Mouse (Mus musculus) c-Kit-positive CD71-positive TER-119-positive erythroid progenitor cells, embryonic 14.5 days (primary cell): Measurements from ENCODE around the gene St6gal1.
A peak's percentile ranks its signal among the peaks of the same experiment; 100 is the strongest.

Source experiments
- DNase-seq: peaks from one replicate; pipeline ENCODE4 v3.0.0-alpha.2; 2013; ENCODE audit warnings: low spot score

Gene St6gal1

GRCm38 (mm10) chr16:23341254-23341653 is 116.7 kb downstream of the St6gal1 start:
- no peak for DNase-seq

DNA sequence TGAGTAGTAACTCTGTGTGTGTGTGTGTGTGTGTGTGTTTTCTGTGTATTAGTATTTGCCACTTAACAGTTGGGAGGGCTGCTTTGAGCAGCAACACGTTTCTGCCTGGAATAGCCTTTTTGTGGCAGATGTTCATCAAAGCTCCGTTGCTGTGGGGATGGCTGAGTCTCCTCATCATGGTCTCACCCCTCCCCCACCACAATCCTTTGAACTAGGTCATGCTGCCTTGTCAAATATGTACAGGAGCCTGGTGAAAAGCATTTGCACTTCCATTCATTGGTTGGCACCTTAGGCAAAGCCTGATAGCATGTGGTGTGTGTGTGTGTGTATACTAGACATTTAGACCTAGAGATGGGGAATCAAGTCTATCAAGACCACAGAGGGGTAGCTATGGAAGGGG is 126.3 kb downstream of the St6gal1 start:
- DNase-seq = no peak

GRCm38 (mm10) chr16:23361031-23361430 is 136.5 kb downstream of the St6gal1 start:
- DNase-seq = no peak

DNA sequence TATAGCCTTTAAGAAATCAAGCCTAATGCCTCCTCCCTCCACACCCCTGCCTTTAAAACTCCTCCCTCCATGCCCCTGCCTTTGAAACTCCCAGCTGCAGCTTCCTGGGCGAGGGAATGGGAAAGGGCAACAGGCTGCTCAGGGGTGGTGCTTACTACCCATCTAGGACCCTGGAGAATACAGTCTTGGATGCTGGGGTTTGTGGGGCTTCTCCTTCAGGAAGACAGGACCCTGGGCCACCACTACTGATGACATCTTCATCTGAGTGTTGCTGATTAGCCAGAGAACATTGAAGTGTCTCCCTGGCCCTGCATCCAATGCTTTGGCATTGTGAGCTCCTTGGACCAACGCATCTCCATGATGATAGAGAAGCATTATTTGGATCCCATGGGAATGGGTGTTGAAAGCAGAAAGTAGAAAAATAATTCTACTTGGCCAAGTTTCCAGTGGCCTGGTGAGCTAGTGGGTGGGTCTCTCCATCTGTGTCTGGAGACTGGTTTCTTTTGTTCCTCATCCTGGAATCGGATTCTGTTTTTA is 137.0 kb downstream of the St6gal1 start:
- no peak for DNase-seq

GRCm38 (mm10) chr16:23364328-23364990 is 139.9 kb downstream of the St6gal1 start:
- DNase-seq = no peak

GRCm38 (mm10) chr16:23369124-23369523 is 144.6 kb downstream of the St6gal1 start:
- DNase-seq = no peak

- no peak for DNase-seq
Measured at GRCm38 (mm10) chr16:23370724-23371123, 146.2 kb downstream of the St6gal1 start.

GRCm38 (mm10) chr16:23372340-23372739 is 147.8 kb downstream of the St6gal1 start:
- DNase-seq = no peak

DNA sequence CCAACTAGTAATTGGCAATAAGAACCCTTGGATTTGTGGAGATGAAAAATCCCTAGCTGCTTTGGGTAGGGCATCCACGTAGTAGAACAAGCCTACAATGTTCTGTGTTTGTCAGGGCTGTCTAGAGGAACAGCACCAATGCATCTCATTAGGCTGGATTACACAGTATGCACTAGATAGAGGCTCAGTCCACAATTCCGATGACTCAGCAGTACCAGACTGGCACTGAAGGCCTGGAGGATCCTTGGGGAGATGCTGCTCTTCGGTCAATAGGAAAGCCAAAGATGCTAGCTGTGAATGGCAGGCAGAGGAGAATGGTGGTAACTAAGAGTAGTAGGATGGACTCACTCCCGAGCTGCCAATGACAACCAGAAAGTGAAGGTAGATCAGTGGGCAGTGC is 149.5 kb downstream of the St6gal1 start:
- no peak for DNase-seq

GRCm38 (mm10) chr16:23374938-23375337 is 150.4 kb downstream of the St6gal1 start:
- DNase-seq = no peak

DNA sequence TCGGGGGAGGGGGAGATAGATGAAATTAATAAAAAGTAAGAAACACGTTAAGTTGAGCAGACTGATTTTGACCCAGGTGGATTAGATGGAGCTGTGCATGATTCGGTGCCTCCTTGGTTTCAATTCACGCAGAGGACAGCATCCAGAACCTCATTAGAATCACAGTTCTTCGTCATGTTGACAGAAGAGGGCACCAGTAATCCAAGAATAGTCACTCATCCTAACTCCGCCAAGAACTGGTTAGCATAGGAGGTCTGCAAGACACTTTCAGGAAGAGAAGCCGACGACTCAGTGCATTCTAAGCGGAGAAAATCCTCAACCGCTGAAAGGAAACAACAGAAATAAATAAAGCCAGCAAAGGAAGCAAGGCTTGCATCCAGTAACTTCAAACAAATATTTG is 151.6 kb downstream of the St6gal1 start:
- DNase-seq = no peak

DNA sequence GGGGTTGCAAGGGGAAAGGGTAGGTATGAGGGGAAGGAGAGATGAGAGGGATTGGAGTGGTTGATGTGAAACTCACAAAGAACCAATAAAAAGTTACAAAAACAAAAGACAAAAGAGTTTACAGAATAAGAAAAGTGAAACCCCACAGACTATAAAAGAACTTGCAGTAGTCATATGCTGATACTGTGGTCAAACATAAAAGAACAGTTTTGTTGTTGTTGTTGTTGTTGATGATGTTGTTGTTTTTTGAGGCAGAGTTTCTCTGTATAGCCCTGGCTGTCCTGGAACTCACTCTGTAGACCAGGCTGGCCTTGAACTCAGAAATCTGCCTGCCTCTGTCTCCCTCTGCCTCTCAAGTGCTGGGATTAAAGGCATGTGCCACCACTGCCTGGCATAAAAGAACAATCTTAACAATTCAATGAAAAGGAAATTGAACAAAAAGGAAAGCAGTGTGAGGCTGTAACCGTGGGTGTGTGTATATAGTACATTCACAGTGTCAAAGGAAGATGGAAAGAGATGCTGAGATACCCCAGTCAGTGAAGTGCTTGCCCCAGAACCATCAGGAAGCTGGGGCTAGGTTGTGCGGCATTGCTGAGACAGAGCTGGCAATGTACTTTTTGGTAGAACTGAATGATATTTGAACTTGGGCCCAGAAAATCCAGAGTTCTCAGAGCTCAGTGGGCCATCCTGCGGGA is 155.1 kb downstream of the St6gal1 start:
- DNase-seq = no peak

- DNase-seq = no peak
Measured at GRCm38 (mm10) chr16:23384304-23384703, 159.8 kb downstream of the St6gal1 start.

DNA sequence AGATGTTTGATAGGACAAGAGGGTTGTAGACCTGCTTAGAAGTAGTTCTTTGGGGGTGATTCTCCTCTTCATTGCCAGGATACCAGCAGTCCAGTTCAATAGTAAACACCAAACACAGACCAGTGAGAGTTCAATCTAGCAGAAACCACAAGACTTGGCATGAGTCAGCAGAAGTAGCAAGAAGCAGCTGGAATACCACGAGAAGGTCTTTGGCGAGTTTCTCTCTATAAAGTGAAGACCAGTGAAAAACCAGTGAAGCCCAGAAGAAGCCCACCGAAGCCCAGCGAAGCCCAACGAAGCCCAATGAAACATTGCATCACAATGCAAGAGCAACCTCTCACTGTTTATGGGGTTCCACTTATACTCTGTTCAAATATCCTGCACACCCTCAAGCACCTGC is 173.4 kb downstream of the St6gal1 start:
- no peak for DNase-seq

DNA sequence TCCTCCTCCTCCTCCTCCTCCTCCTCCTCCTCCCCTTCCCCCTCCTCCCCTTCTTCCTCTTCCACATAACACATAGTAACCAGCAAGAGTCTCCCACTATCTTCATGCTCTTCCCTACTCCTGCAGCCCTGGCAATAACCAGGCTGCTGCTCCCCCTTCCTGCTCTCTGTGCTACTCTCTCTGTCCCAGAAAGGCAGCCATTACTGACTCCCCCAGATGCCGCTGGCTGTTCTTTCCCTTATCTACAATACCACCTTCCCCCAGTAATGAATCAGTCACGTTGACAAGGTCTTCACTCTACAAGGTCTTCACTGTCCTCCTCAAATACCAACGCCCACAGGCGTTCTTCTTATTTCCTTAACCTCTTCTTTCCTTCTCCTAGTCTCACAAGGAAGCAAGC is 176.9 kb downstream of the St6gal1 start:
- DNase-seq = peak; percentile 13

GRCm38 (mm10) chr16:23401959-23402358 is 177.4 kb downstream of the St6gal1 start:
- DNase-seq = no peak

DNA sequence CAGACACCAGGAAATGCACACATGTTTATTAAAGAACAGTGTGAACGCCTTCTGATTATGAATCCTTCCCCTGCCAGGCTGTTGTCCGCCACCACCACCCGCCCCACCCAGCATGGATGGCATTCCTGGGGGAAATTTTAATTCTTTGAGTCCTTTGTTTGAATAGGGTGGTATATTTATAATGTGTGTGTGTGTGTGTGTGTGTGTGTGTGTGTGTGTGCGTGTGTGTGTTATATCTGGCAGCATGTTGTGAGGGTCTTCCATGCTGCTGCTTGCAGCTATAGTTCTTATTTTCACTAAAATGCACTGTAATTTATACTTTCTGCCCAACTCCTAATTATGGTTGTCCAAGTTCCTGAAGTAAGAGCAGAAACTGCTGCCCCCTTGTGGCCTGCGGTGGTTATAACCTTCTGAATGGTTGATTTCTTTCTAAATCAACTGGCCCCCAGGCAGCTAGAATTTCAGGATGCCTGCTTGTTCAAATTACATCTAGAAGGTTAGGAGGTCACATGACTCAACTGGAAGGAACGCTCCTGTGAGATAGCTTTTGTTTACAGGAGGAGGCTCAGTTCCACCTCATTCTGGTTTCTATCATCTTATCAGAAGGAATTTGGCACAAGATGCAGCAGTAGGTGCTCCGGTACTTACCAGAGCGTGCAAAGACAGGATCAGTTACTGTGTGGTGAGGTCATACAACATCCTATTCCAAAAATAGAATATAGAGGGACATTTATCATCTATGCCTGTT is 178.6 kb downstream of the St6gal1 start:
- DNase-seq = peak; percentile 38
